In the genomic region with DNA sequence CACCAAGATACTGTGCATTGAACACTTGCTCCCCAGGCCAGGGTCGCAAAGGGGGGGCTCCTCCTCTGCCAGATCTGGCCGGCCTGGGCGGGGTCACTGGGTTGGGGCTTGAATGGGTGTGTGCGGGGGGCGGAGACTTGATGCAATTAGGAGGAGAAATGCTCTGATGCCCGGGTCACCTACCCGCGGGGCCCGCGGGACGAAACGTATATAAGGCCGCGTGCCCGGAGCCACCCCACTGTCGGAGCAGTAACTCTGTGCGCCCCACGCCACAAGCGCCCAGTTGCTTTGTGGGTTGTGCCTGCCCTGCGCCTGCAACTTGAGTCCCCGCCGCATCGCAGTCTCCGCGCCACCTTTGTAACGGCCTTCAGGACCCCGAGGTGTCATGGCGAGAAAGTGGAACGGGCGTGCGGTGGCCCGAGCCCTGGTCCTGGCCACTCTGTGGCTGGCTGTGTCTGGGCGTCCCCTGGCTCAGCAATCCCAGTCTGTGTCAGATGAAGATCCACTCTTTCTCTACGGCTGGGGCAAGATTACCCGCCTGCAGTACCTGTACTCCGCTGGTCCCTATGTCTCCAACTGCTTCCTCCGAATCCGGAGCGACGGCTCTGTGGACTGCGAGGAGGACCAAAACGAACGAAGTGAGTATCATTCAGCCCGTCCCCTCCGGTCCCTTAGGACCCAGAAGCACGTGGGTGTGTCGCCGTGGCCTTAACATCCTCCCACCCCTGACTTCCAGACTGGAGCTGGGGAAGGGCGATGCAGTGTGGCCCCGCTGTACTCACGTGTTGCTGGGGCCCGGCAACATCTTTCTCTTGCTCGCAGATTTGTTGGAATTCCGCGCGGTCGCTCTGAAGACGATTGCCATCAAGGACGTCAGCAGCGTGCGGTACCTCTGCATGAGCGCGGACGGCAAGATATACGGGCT, we compare ENCODE assay signal across 8 mouse cellular contexts. TPM values are rescaled to one million over a fixed set of nuclear protein-coding genes. Genes with fewer than 3 reads are reported as not detected.
DNase-seq lines count a peak whose midpoint lies in the region; ATAC-seq lines count a peak whose summit lies in the region.

Gene Fgf15, plus strand, starts transcription at position 238 of the 925 bp plus-strand sequence.

- H3K36me3 ChIP-seq in kidney, embryonic 16.5 days (ENCODE audit: insufficient read depth, low read length), result no peaks in the 10 kb centered on the region
- H3K36me3 ChIP-seq in heart, embryonic 14.5 days (ENCODE audit: control insufficient read depth, insufficient read depth, low read length), result no peaks in the 10 kb centered on the region
- no peaks in the 10 kb centered on the region for H3K36me3 ChIP-seq in liver, embryonic 11.5 days (ENCODE audit: control insufficient read depth, insufficient read depth, low read length)
- no peaks in the 10 kb centered on the region for H3K36me3 ChIP-seq in stomach, embryonic 14.5 days (ENCODE audit: control insufficient read depth, insufficient read depth, low read length)

- peak; percentile 55 for ATAC-seq in kidney, embryonic 16.5 days (ENCODE audit: low FRiP score, low TSS enrichment)
- ATAC-seq in activated CD4-positive, CD25-positive, alpha-beta regulatory T cell, adult 4 months, result peak; percentile 8
- ATAC-seq in heart, embryonic 14.5 days (ENCODE audit: insufficient number of reproducible peaks, insufficient read depth, low FRiP score, low read depth), result no peak
- ATAC-seq in liver, embryonic 11.5 days (replicated peaks; ENCODE audit: low FRiP score), result peak; percentile 32; the same call in 1 of the 2 replicates
- no peak for ATAC-seq in stomach, embryonic 14.5 days (ENCODE audit: insufficient number of reproducible peaks, insufficient read depth, low FRiP score, low read depth)

- H3K4me2 ChIP-seq in kidney, embryonic 16.5 days (replicated peaks; ENCODE audit: low read depth, low read length), result peak within 1 kb of the TSS; percentile 70
- peak within 1 kb of the TSS; percentile 79 for H3K4me2 ChIP-seq in heart, embryonic 14.5 days (ENCODE audit: low read length)
- peak within 1 kb of the TSS; percentile 91 for H3K4me2 ChIP-seq in liver, embryonic 11.5 days
- peak within 1 kb of the TSS; percentile 76 for H3K4me2 ChIP-seq in stomach, embryonic 14.5 days (replicated peaks; ENCODE audit: low read depth, low read length)

- DNase-seq in kidney, postnatal 14 days, result no peak
- DNase-seq in liver, embryonic 11.5 days (ENCODE audit: low spot score), result peak; percentile 43
- no peak for DNase-seq in left cerebral cortex, postnatal 14 days (ENCODE audit: low spot score in 2 of 2)
- no peak for DNase-seq in left cerebral cortex, adult 18-20 months (ENCODE audit: low spot score in 2 of 2)

- H3K4me1 ChIP-seq in kidney, embryonic 16.5 days (ENCODE audit: insufficient read depth, low read length), result peaks cover 17% of the 10 kb centered on the region
- H3K4me1 ChIP-seq in heart, embryonic 14.5 days (ENCODE audit: control insufficient read depth in 2 of 2, insufficient read depth in 2 of 2, low read length in 2 of 2), result peaks cover 6 to 20% of the 10 kb centered on the region in 2 experiments; a peak in 3 of 4 replicates
- H3K4me1 ChIP-seq in liver, embryonic 11.5 days (replicated peaks; ENCODE audit: control insufficient read depth, insufficient read depth, low read length), result peaks cover 17% of the 10 kb centered on the region
- H3K4me1 ChIP-seq in stomach, embryonic 14.5 days (ENCODE audit: control insufficient read depth, insufficient read depth, low read length), result peaks cover 17% of the 10 kb centered on the region; the same call in 1 of the 2 replicates

- intact Hi-C loops in left cerebral cortex, postnatal 14 days (cut with DNase I), result loop anchor here (5.0 kb wide), 2 partner anchors 49 to 309 kb away; partner anchors contain the start of gene Fgf4

- H3K9ac ChIP-seq in kidney, embryonic 16.5 days (replicated peaks; ENCODE audit: low read length), result peak within 1 kb of the TSS; percentile 36; the same call in 1 of the 2 replicates
- peak within 1 kb of the TSS; percentile 55 for H3K9ac ChIP-seq in heart, embryonic 14.5 days (ENCODE audit: low read length)
- H3K9ac ChIP-seq in liver, embryonic 11.5 days (ENCODE audit: low read depth, low read length), result peak within 1 kb of the TSS; percentile 48; the same call in 1 of the 2 replicates
- H3K9ac ChIP-seq in stomach, embryonic 14.5 days (replicated peaks; ENCODE audit: low read depth, low read length), result no peak within 1 kb of the TSS

- H3K9me3 ChIP-seq in kidney, embryonic 16.5 days (ENCODE audit: low read length), result no peaks in the 10 kb centered on the region
- no peaks in the 10 kb centered on the region for H3K9me3 ChIP-seq in heart, embryonic 14.5 days (ENCODE audit: control insufficient read depth, low read length)
- H3K9me3 ChIP-seq in liver, embryonic 11.5 days (ENCODE audit: control insufficient read depth, low read length), result no peaks in the 10 kb centered on the region
- no peaks in the 10 kb centered on the region for H3K9me3 ChIP-seq in stomach, embryonic 14.5 days (ENCODE audit: control insufficient read depth, low read depth, low read length)

- H3K27ac ChIP-seq in kidney, embryonic 16.5 days (ENCODE audit: low read length), result no peak within 1 kb of the TSS
- no peak within 1 kb of the TSS for H3K27ac ChIP-seq in heart, embryonic 14.5 days (replicated peaks in 1 of 2; ENCODE audit: control insufficient read depth in 1 of 2, insufficient read depth in 1 of 2, low read depth in 2 of 2, low read length in 2 of 2)
- no peak within 1 kb of the TSS for H3K27ac ChIP-seq in liver, embryonic 11.5 days (ENCODE audit: low read depth, low read length)
- no peak within 1 kb of the TSS for H3K27ac ChIP-seq in stomach, embryonic 14.5 days (ENCODE audit: low read length)

- H3K4me3 ChIP-seq in kidney, embryonic 16.5 days (ENCODE audit: low read length), result peak within 1 kb of the TSS; percentile 47
- H3K4me3 ChIP-seq in heart, embryonic 14.5 days (ENCODE audit: control insufficient read depth in 1 of 2, insufficient read depth in 1 of 2, low read depth in 1 of 2, low read length in 2 of 2), result peak within 1 kb of the TSS; percentile 40 to 48
- H3K4me3 ChIP-seq in liver, embryonic 11.5 days (ENCODE audit: low read depth, low read length), result peak within 1 kb of the TSS; percentile 54
- H3K4me3 ChIP-seq in stomach, embryonic 14.5 days (ENCODE audit: low read depth, low read length), result peak within 1 kb of the TSS; percentile 38

- WGBS in kidney, embryonic 16.5 days, result under 1% methylated on average over 65 of the region's 65 CpGs
- 1% methylated on average over 65 of the region's 65 CpGs for WGBS in heart, embryonic 14.5 days
- WGBS in liver, embryonic 11.5 days, result 1% methylated on average over 65 of the region's 65 CpGs
- under 1% methylated on average over 65 of the region's 65 CpGs for WGBS in stomach, embryonic 14.5 days

- H3K27me3 ChIP-seq in kidney, embryonic 16.5 days (ENCODE audit: insufficient read depth, low read length), result peaks cover 55% of the 10 kb centered on the region
- peaks cover 71% of the 10 kb centered on the region for H3K27me3 ChIP-seq in heart, embryonic 14.5 days (ENCODE audit: control insufficient read depth, insufficient read depth, low read length)
- H3K27me3 ChIP-seq in liver, embryonic 11.5 days (replicated peaks; ENCODE audit: control insufficient read depth, insufficient read depth, low read length), result peaks cover 64% of the 10 kb centered on the region
- peaks cover 32% of the 10 kb centered on the region for H3K27me3 ChIP-seq in stomach, embryonic 14.5 days (ENCODE audit: control insufficient read depth, insufficient read depth, low read length)

RNA-seq across cellular contexts. Expression of gene Fgf15, which starts in this region (rescaled TPM):
- 2.9 and 3.1 TPM in 2 replicates for polyA plus RNA-seq in kidney, embryonic 16.5 days (2015; fragmentation: Nextera tagmentation; extraction: Ambion mirVana)
- polyA plus RNA-seq in activated CD4-positive, CD25-positive, alpha-beta regulatory T cell, adult 4 months (2017; shearing (Covaris generic)), result not detected
- not detected in 2 replicates for polyA plus RNA-seq in heart, embryonic 14.5 days (2014; fragmentation: Nextera tagmentation; extraction: Ambion mirVana)
- 0.12 and 0.43 TPM in 2 replicates for polyA plus RNA-seq in liver, embryonic 11.5 days (2014; fragmentation: Nextera tagmentation; extraction: Ambion mirVana)
- polyA plus RNA-seq in stomach, embryonic 14.5 days (2014; fragmentation: Nextera tagmentation; extraction: Ambion mirVana), result not detected in 2 replicates
- not detected for total RNA-seq in left cerebral cortex, postnatal 14 days (2021)
- not detected for total RNA-seq in left cerebral cortex, adult 18-20 months (2021)

Comparison
In these comparisons a context has a peak if more than half of its experiments do, and no peak if none do; other contexts are left out.
1. Peak in ATAC-seq in activated CD4-positive, CD25-positive, alpha-beta regulatory T cell, adult 4 months; RNA of the gene not detected or under 1 TPM.
2. Peak in DNase-seq, ATAC-seq, H3K4me3 ChIP-seq, H3K9ac ChIP-seq and H3K4me2 ChIP-seq in liver, embryonic 11.5 days; RNA of the gene not detected or under 1 TPM.